Mouse (Mus musculus) heart, embryonic 16.5 days (tissue): Measurements from ENCODE around the gene Rin3. TPM values are rescaled to one million over a fixed set of nuclear protein-coding genes. Genes with fewer than 3 reads are reported as not detected.
A peak's percentile ranks its signal among the peaks of the same experiment; 100 is the strongest.

ENCODE experiments used
- ATAC-seq: fragments of 200-750 bp; cut with Nextera tagmentation; replicated peaks from 2 replicates; pipeline ENCODE4 v1.8.0; 2017; ENCODE audit warnings: moderate number of reproducible peaks; ENCODE audit not compliant: insufficient read depth, low FRiP score; ENCODE audit errors: extremely low read depth
- H3K27ac ChIP-seq: fragments of 300-500 bp; sonication (generic); 2 replicates; pipeline ENCODE4 v1.5.1; 2014; ENCODE audit warnings: mild to moderate bottlenecking, low read length, control low read depth, moderate library complexity
- H3K27me3 ChIP-seq: fragments of 300-500 bp; sonication (generic); 2 replicates; pipeline ENCODE4 v1.6.1; 2014; ENCODE audit warnings: low read length, mixed read lengths; ENCODE audit not compliant: control insufficient read depth, insufficient read depth
- H3K36me3 ChIP-seq: fragments of 300-500 bp; sonication (generic); 2 replicates; pipeline ENCODE4 v1.6.1; 2014; ENCODE audit not compliant: control insufficient read depth, insufficient read depth
- H3K4me1 ChIP-seq: fragments of 300-500 bp; sonication (generic); 2 replicates; pipeline ENCODE4 v1.6.1; 2014; ENCODE audit warnings: low read length, mixed read lengths; ENCODE audit not compliant: control insufficient read depth, insufficient read depth
- H3K4me2 ChIP-seq: fragments of 300-500 bp; sonication (generic); 2 replicates; pipeline ENCODE4 v1.6.1; 2014; ENCODE audit warnings: low read depth, mild to moderate bottlenecking, control low read depth, low read length
- H3K4me3 ChIP-seq: fragments of 300-500 bp; sonication (generic); 2 replicates; pipeline ENCODE4 v1.5.1; 2014; ENCODE audit warnings: mild to moderate bottlenecking, control low read depth, low read length
- H3K9ac ChIP-seq: fragments of 300-500 bp; sonication (generic); 2 replicates; pipeline ENCODE4 v1.6.1; 2014; ENCODE audit warnings: low read length, control low read depth
- H3K9me3 ChIP-seq: fragments of 300-500 bp; sonication (generic); replicated peaks from 2 replicates; pipeline ENCODE4 v1.6.1; 2016; ENCODE audit warnings: low read length; ENCODE audit not compliant: control insufficient read depth
- WGBS: fragments of 180-500 bp; shearing (Covaris S2); extraction: QIAGEN DNeasy Blood & Tissue Kit; methylation state at CpG from one replicate; pipeline ENCODE4 v1.1.7; 2014; 5-methylcytosine and 5-hydroxymethylcytosine counted together
- polyA plus RNA-seq: library from polyadenylated mRNA; unstranded; fragments of >200 nt; fragmentation: Nextera tagmentation; extraction: Ambion mirVana; gene quantifications from 2 replicates; pipeline ENCODE4 v1.2.1, GENCODE M21; 2015

Gene Rin3
- polyA plus RNA-seq, 1 experiment from 2014 or later = 9.7 TPM

- H3K4me1 ChIP-seq = no peaks in the 10 kb centered on the region
- H3K36me3 ChIP-seq = peaks cover 33% of the 10 kb centered on the region
- 80% methylated on average over 10 of the region's 10 CpGs for WGBS
- no peak overlapping the region for H3K4me2 ChIP-seq
- H3K9me3 ChIP-seq = no peaks in the 10 kb centered on the region
- H3K4me3 ChIP-seq = no peak overlapping the region
- no peak for ATAC-seq
- H3K27me3 ChIP-seq = no peaks in the 10 kb centered on the region
- no peak overlapping the region for H3K9ac ChIP-seq
- no peak overlapping the region; the same call in 1 of the 2 replicates for H3K27ac ChIP-seq
Measured at GRCm38 (mm10) chr12:102361189-102362161, 78.6 kb downstream of the Rin3 start.

- H3K36me3 ChIP-seq = peaks cover 24% of the 10 kb centered on the region
- ATAC-seq = no peak
- no peak overlapping the region for H3K27ac ChIP-seq
- H3K4me1 ChIP-seq = peaks cover 15% of the 10 kb centered on the region
- WGBS = 84% methylated on average over 7 of the region's 7 CpGs
- H3K4me3 ChIP-seq = no peak overlapping the region
- H3K9me3 ChIP-seq = no peaks in the 10 kb centered on the region
- no peak overlapping the region for H3K4me2 ChIP-seq
- no peak overlapping the region for H3K9ac ChIP-seq
- no peaks in the 10 kb centered on the region for H3K27me3 ChIP-seq
Measured at GRCm38 (mm10) chr12:102365016-102365415, 82.2 kb downstream of the Rin3 start.

GRCm38 (mm10) chr12:102366126-102366816 is 83.4 kb downstream of the Rin3 start:
- WGBS = 92% methylated on average over 9 of the region's 9 CpGs
- no peak for ATAC-seq
- H3K36me3 ChIP-seq = peaks cover 19% of the 10 kb centered on the region
- H3K4me1 ChIP-seq = peaks cover 18% of the 10 kb centered on the region
- H3K4me2 ChIP-seq = no peak overlapping the region
- H3K27ac ChIP-seq = no peak overlapping the region
- no peak overlapping the region for H3K9ac ChIP-seq
- no peaks in the 10 kb centered on the region for H3K27me3 ChIP-seq
- H3K4me3 ChIP-seq = no peak overlapping the region
- H3K9me3 ChIP-seq = no peaks in the 10 kb centered on the region

GRCm38 (mm10) chr12:102367075-102367474 is 84.2 kb downstream of the Rin3 start:
- WGBS = 82% methylated on average over 3 of the region's 3 CpGs
- no peak for ATAC-seq
- peaks cover 11% of the 10 kb centered on the region for H3K36me3 ChIP-seq
- H3K27ac ChIP-seq = no peak overlapping the region
- no peak overlapping the region for H3K9ac ChIP-seq
- no peaks in the 10 kb centered on the region for H3K9me3 ChIP-seq
- no peak overlapping the region for H3K4me3 ChIP-seq
- no peak overlapping the region for H3K4me2 ChIP-seq
- no peaks in the 10 kb centered on the region for H3K27me3 ChIP-seq
- H3K4me1 ChIP-seq = peaks cover 18% of the 10 kb centered on the region

GRCm38 (mm10) chr12:102368066-102368465 is 85.2 kb downstream of the Rin3 start:
- no peak overlapping the region for H3K4me2 ChIP-seq
- no peaks in the 10 kb centered on the region for H3K9me3 ChIP-seq
- H3K4me3 ChIP-seq = no peak overlapping the region
- H3K27ac ChIP-seq = no peak overlapping the region
- peaks cover 10% of the 10 kb centered on the region for H3K36me3 ChIP-seq
- 68% methylated on average over 7 of the region's 7 CpGs for WGBS
- H3K9ac ChIP-seq = no peak overlapping the region
- no peaks in the 10 kb centered on the region for H3K27me3 ChIP-seq
- ATAC-seq = no peak
- H3K4me1 ChIP-seq = peaks cover 20% of the 10 kb centered on the region

- H3K4me3 ChIP-seq = no peak overlapping the region
- H3K4me2 ChIP-seq = no peak overlapping the region
- no peak overlapping the region for H3K27ac ChIP-seq
- peaks cover 21% of the 10 kb centered on the region for H3K4me1 ChIP-seq
- no peak overlapping the region for H3K9ac ChIP-seq
- no peaks in the 10 kb centered on the region for H3K9me3 ChIP-seq
- peaks cover 11% of the 10 kb centered on the region for H3K36me3 ChIP-seq
- no peaks in the 10 kb centered on the region for H3K27me3 ChIP-seq
- ATAC-seq = no peak
- WGBS = 81% methylated on average over 14 of the region's 14 CpGs
Measured at GRCm38 (mm10) chr12:102368556-102368955, 85.7 kb downstream of the Rin3 start.

- peak overlapping the region; percentile 26; the same call in 1 of the 2 replicates for H3K4me2 ChIP-seq
Measured at GRCm38 (mm10) chr12:102369488-102370235, 86.8 kb downstream of the Rin3 start.

GRCm38 (mm10) chr12:102370931-102371500 is 88.2 kb downstream of the Rin3 start:
- Histone ChIP-seq H3K36me3 (peaks cover 15% of the 10 kb centered on the region), H3K9ac (no peak overlapping the region), H3K4me1 (peaks cover 32% of the 10 kb centered on the region), H3K9me3 (no peaks in the 10 kb centered on the region), H3K4me2 (no peak overlapping the region), H3K27me3 (no peaks in the 10 kb centered on the region), H3K4me3 (no peak overlapping the region), H3K27ac (no peak overlapping the region)
- no peak for ATAC-seq
- WGBS = 78% methylated on average over 4 of the region's 4 CpGs

More at GRCm38 (mm10) chr12:102369488-102370235, 86.8 kb downstream of the Rin3 start:
- peak overlapping the region; percentile 4; the same call in 1 of the 2 replicates for H3K9ac ChIP-seq
- H3K9me3 ChIP-seq = no peaks in the 10 kb centered on the region
- H3K36me3 ChIP-seq = peaks cover 15% of the 10 kb centered on the region
- H3K27ac ChIP-seq = peak overlapping the region; percentile 9; the same call in 1 of the 2 replicates
- no peak overlapping the region for H3K4me3 ChIP-seq
- no peaks in the 10 kb centered on the region for H3K27me3 ChIP-seq
- ATAC-seq = no peak
- H3K4me1 ChIP-seq = peaks cover 26% of the 10 kb centered on the region
- 47% methylated on average over 22 of the region's 22 CpGs for WGBS
